Mouse (Mus musculus) forebrain, embryonic 13.5 days (tissue): ENCODE results near the gene Tnfrsf26. TPM values are rescaled to one million over a fixed set of nuclear protein-coding genes. Genes with fewer than 3 reads are reported as not detected.

Experiments
- ATAC-seq: fragments of 200-750 bp; cut with Nextera tagmentation; 2 replicates; pipeline ENCODE4 v1.8.0; 2017
- H3K27ac ChIP-seq: fragments of 300-500 bp; sonication (generic); 2 replicates; pipeline ENCODE4 v1.5.1; 2015; ENCODE audit warnings: inconsistent platforms, mild to moderate bottlenecking, moderate library complexity
- H3K27me3 ChIP-seq: fragments of 300-500 bp; sonication (generic); 2 replicates; pipeline ENCODE4 v1.6.1; 2015; ENCODE audit warnings: mild to moderate bottlenecking, inconsistent platforms
- H3K36me3 ChIP-seq: fragments of 300-500 bp; sonication (generic); 2 replicates; pipeline ENCODE4 v1.6.1; 2015; ENCODE audit warnings: mild to moderate bottlenecking, inconsistent platforms; ENCODE audit not compliant: poor library complexity, severe bottlenecking
- H3K4me1 ChIP-seq: fragments of 300-500 bp; sonication (generic); 2 replicates; pipeline ENCODE4 v1.6.1; 2015; ENCODE audit warnings: inconsistent platforms
- H3K4me2 ChIP-seq: fragments of 300-500 bp; sonication (generic); 2 replicates; pipeline ENCODE4 v1.6.1; 2015; ENCODE audit warnings: inconsistent platforms, mild to moderate bottlenecking, moderate library complexity
- H3K4me3 ChIP-seq: fragments of 300-500 bp; sonication (generic); 2 replicates; pipeline ENCODE4 v1.5.1; 2015; ENCODE audit warnings: mild to moderate bottlenecking, inconsistent platforms
- H3K9ac ChIP-seq: fragments of 300-500 bp; sonication (generic); 2 replicates; pipeline ENCODE4 v1.6.1; 2015; ENCODE audit warnings: mild to moderate bottlenecking, inconsistent platforms
- H3K9me3 ChIP-seq: fragments of 300-500 bp; sonication (generic); replicated peaks from 2 replicates; pipeline ENCODE4 v1.6.1; 2016; ENCODE audit warnings: inconsistent platforms
- WGBS: fragments of 180-500 bp; shearing (Covaris S2); methylation state at CpG from one replicate; pipeline ENCODE4 v1.1.7; 2015; 5-methylcytosine and 5-hydroxymethylcytosine counted together
- microRNA-seq: library from miRNA; unstranded; fragments of <30 nt; microRNA quantifications from one replicate; pipeline ENCODE4, GENCODE M21; 2016
- polyA plus RNA-seq: library from polyadenylated mRNA; unstranded; fragments of >200 nt; fragmentation: Nextera tagmentation; extraction: Ambion mirVana; gene quantifications from 2 replicates; pipeline ENCODE4 v1.2.1, GENCODE M21; 2015

Gene Tnfrsf26
- polyA plus RNA-seq, 1 experiment from 2014 or later, result 0.05 TPM

GRCm38 (mm10) chr7:143588006-143588405 lies 40.5 kb downstream of the Tnfrsf26 start:
- no peak overlapping the region for H3K27ac ChIP-seq
- H3K4me3 ChIP-seq, result no peak overlapping the region
- no peak for ATAC-seq
- H3K9me3 ChIP-seq, result no peaks in the 10 kb centered on the region
- H3K36me3 ChIP-seq, result peaks cover 95% of the 10 kb centered on the region
- H3K4me2 ChIP-seq, result no peak overlapping the region
- no peaks in the 10 kb centered on the region for H3K4me1 ChIP-seq
- no peaks in the 10 kb centered on the region for H3K27me3 ChIP-seq
- no peak overlapping the region for H3K9ac ChIP-seq
- 91% methylated on average over 4 of the region's 4 CpGs for WGBS

DNA sequence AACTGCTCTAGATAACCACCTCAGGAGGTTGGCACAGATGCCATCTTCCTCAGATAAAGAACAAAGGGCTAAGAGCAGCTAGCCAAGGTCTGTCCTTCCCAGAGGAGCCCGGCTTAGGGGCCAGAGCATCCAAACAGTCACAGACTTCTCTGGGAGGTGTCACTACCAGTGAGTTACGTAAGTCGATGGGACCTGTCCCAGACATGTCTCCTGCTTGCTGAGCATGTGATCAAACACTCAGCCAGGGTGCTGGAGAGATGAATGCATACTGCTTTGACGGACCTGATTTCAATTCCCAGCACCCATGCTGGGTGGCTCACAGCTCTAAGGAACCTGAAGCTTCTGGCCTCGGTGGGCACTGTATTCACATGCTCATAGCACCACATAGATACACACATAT lies 40.9 kb downstream of the Tnfrsf26 start:
- Histone ChIP-seq H3K36me3 (peaks cover 95% of the 10 kb centered on the region), H3K27ac (no peak overlapping the region), H3K9me3 (no peaks in the 10 kb centered on the region), H3K9ac (no peak overlapping the region), H3K4me3 (no peak overlapping the region), H3K27me3 (no peaks in the 10 kb centered on the region), H3K4me1 (no peaks in the 10 kb centered on the region), H3K4me2 (no peak overlapping the region)
- ATAC-seq, result no peak
- 97% methylated on average over 5 of the region's 5 CpGs for WGBS

DNA sequence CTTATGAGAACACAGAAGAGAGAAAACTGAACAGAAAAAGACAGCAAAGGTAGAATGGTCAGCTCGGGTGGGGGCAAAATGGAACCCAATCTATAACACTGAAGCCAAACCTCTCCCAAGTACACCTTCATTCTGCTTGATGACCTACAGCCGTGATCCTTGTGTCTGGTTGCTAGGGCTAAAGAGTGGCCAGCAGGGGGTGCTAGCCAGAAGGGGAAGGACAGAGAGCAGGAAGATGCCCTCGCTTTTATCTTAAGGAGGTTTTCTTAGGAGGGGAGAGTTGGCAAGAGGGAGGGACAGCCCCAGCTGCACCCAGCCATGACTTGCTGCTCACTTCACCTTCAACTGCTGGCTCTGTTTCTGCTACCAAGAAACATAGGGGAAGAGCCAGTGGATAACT lies 44.6 kb downstream of the Tnfrsf26 start:
- no peaks in the 10 kb centered on the region for H3K9me3 ChIP-seq
- peaks cover 93% of the 10 kb centered on the region for H3K36me3 ChIP-seq
- H3K4me2 ChIP-seq, result no peak overlapping the region
- no peaks in the 10 kb centered on the region for H3K27me3 ChIP-seq
- no peak for ATAC-seq
- no peak overlapping the region for H3K4me3 ChIP-seq
- no peaks in the 10 kb centered on the region for H3K4me1 ChIP-seq
- no peak overlapping the region for H3K27ac ChIP-seq
- 34% methylated on average over 3 of the region's 3 CpGs for WGBS
- H3K9ac ChIP-seq, result no peak overlapping the region

DNA sequence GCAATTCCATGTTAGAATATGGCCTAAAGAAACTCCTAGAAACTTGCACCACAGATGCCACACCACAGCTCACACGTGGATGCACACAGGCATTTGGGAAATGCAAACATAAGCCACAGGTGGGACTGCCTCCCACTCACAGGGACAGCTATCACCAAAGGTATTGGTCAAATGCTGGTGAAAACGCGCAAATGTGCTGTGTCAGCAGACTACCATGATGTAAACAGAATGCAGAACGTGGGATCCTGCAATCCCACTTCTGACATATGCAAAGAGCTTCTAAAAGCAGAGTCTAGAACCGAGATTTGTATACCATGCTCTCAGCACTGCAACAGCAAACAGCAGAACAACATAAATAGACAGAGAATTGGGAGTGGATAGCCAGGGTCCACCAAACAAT lies 45.5 kb downstream of the Tnfrsf26 start:
- Histone ChIP-seq H3K4me2 (no peak overlapping the region), H3K4me3 (no peak overlapping the region), H3K36me3 (peaks cover 93% of the 10 kb centered on the region), H3K27me3 (no peaks in the 10 kb centered on the region), H3K9me3 (no peaks in the 10 kb centered on the region), H3K4me1 (no peaks in the 10 kb centered on the region), H3K9ac (no peak overlapping the region), H3K27ac (no peak overlapping the region)
- no peak for ATAC-seq
- WGBS, result 93% methylated on average over 5 of the region's 5 CpGs

DNA sequence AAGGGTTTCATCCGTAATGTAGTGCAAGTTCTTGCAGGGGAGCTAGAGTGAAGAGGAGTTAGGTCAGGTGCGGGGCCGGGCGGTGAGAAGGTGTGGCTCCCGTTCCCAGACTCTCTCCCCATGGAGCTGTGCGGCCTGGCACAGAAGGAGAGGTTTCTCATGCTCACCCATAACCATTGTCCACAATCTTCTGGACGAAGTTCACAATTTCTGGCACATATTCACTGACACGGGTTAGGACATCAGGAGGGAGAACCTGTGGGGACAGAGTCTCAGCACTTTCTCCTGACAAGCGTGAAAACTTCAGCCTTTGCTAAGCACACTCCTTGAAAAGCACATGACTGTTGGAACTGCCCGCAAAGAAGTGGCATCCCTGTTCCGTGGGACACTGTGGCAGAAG lies 52.8 kb downstream of the Tnfrsf26 start:
- H3K27me3 ChIP-seq, result no peaks in the 10 kb centered on the region
- no peak overlapping the region for H3K9ac ChIP-seq
- H3K27ac ChIP-seq, result no peak overlapping the region
- WGBS, result 95% methylated on average over 11 of the region's 11 CpGs
- no peak overlapping the region for H3K4me2 ChIP-seq
- peaks cover 96% of the 10 kb centered on the region for H3K36me3 ChIP-seq
- ATAC-seq, result no peak
- H3K4me1 ChIP-seq, result no peaks in the 10 kb centered on the region
- H3K4me3 ChIP-seq, result no peak overlapping the region
- H3K9me3 ChIP-seq, result no peaks in the 10 kb centered on the region

DNA sequence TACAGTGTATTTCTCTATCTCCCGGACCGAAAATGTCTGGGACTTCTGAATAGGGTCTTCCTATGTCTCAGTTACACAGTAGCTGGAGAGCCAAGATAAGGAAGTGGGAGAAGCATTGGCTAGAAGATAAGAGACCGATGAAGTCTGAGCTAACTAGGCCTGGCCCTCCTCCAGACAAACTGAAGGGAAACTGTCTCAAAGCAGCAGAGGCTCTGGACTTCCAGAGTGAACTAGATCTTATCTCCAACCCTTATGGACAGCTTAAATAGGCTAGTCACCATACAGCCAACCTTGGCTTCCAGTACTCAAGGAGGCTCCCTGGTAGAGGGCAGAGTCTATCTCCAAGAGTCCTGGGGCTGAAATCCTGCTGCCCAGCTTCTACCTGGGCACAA lies 62.9 kb downstream of the Tnfrsf26 start:
- H3K27ac ChIP-seq, result no peak overlapping the region
- H3K4me1 ChIP-seq, result no peaks in the 10 kb centered on the region
- H3K9ac ChIP-seq, result no peak overlapping the region
- no peaks in the 10 kb centered on the region for H3K27me3 ChIP-seq
- no peak for ATAC-seq
- 94% methylated on average over 3 of the region's 3 CpGs for WGBS
- no peak overlapping the region for H3K4me3 ChIP-seq
- H3K36me3 ChIP-seq, result peaks cover 97% of the 10 kb centered on the region
- no peaks in the 10 kb centered on the region for H3K9me3 ChIP-seq
- no peak overlapping the region for H3K4me2 ChIP-seq

DNA sequence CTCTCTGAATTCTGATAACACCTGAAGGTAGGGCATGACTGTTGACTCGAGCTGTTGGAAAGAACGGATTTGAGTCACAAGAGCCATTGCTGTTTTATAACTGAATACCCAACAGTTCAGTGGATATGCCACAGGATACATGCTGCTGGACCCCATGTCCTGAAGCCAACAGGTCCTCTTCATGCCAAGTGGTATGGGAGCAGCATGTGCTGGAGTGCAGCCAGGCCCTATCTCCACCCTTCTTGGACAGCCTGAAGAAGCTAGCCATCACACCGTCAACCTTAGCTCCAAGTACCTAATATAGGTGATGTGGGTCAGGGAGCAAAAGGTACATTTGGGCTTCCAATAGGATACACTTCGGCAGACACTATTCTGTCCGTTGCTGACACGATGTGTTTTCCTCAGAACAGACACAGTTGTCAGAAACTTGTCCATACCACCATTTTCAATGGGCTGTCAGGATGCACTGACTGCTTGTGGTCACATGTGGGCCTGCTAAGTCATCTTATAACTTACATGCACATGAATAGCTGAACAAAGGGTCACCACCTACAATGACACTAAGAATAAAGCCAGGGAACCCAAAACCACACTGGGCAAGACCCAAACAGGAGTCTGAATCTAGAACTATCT lies 63.4 kb downstream of the Tnfrsf26 start:
- no peak overlapping the region for H3K9ac ChIP-seq
- H3K36me3 ChIP-seq, result peaks cover 97% of the 10 kb centered on the region
- H3K4me2 ChIP-seq, result no peak overlapping the region
- H3K9me3 ChIP-seq, result no peaks in the 10 kb centered on the region
- WGBS, result 93% methylated on average over 6 of the region's 6 CpGs
- no peak for ATAC-seq
- H3K4me3 ChIP-seq, result no peak overlapping the region
- H3K27ac ChIP-seq, result no peak overlapping the region
- H3K4me1 ChIP-seq, result no peaks in the 10 kb centered on the region
- no peaks in the 10 kb centered on the region for H3K27me3 ChIP-seq

DNA sequence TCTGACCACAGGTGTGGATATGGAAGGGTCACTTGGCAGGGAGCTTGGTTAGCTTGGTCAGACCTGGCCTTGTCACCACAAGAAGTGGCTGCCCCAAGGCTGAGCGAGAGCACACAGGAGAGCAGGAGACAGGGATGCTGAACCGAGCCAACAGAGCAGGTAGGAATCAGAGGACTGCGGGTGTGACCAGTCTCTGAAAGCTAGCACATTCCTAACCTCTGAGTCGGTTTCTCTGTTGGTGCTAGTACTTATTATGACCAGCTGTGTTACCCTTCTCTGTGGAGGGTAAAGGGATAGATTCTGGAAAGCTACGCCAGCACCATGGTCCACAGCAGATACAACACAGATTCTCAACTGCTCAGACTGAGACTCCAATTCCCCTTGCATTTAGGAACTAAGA lies 64.7 kb downstream of the Tnfrsf26 start:
- H3K4me3 ChIP-seq, result no peak overlapping the region
- ATAC-seq, result no peak
- no peaks in the 10 kb centered on the region for H3K9me3 ChIP-seq
- peaks cover 97% of the 10 kb centered on the region for H3K36me3 ChIP-seq
- no peak overlapping the region for H3K27ac ChIP-seq
- no peaks in the 10 kb centered on the region for H3K4me1 ChIP-seq
- H3K9ac ChIP-seq, result no peak overlapping the region
- no peaks in the 10 kb centered on the region for H3K27me3 ChIP-seq
- 89% methylated on average over 5 of the region's 5 CpGs for WGBS
- no peak overlapping the region for H3K4me2 ChIP-seq

Small RNA genes lying within 50 kb of the gene (microRNA-seq; reads per million reads assigned to microRNA genes)
- 0.80 reads per million for gene Mir7064

Other genes starting within 250 kb of the Tnfrsf26 start
- gene Cdkn1c, start 167.7 kb downstream of the Tnfrsf26 start, polyA plus RNA-seq, result 140 and 149 TPM in 2 replicates
- gene Slc22a18, start 155.0 kb downstream of the Tnfrsf26 start, polyA plus RNA-seq, result 0.15 and 0.45 TPM in 2 replicates
- gene Phlda2, start 125.6 kb downstream of the Tnfrsf26 start, polyA plus RNA-seq, result 0.55 TPM in 1 of 2 replicates, not detected in the other
- 346 and 367 TPM in 2 replicates for gene Nap1l4, start 79.6 kb downstream of the Tnfrsf26 start, polyA plus RNA-seq
- gene Cars, start 28.6 kb downstream of the Tnfrsf26 start, polyA plus RNA-seq, result 64.4 and 73.7 TPM in 2 replicates
- gene Tnfrsf22, start 20.9 kb upstream of the Tnfrsf26 start, polyA plus RNA-seq, result 5.3 and 5.5 TPM in 2 replicates
- 0.61 and 0.73 TPM in 2 replicates for gene Tnfrsf23, start 57.1 kb upstream of the Tnfrsf26 start, polyA plus RNA-seq
- 21.6 and 22.6 TPM in 2 replicates for gene Osbpl5, start 128.3 kb upstream of the Tnfrsf26 start, polyA plus RNA-seq
- not detected in 2 replicates for gene Mrgprg, start 138.3 kb upstream of the Tnfrsf26 start, polyA plus RNA-seq
- 1.8 and 1.9 TPM in 2 replicates for gene Mrgpre, start 155.8 kb upstream of the Tnfrsf26 start, polyA plus RNA-seq
- gene Nadsyn1, start 194.1 kb upstream of the Tnfrsf26 start, polyA plus RNA-seq, result 5.6 and 6.8 TPM in 2 replicates
- 47.1 and 52.0 TPM in 2 replicates for gene Dhcr7, start 194.4 kb upstream of the Tnfrsf26 start, polyA plus RNA-seq
- not detected in 2 replicates for gene Gm498, start 238.1 kb upstream of the Tnfrsf26 start, polyA plus RNA-seq